Mouse (Mus musculus) megakaryocyte, embryonic 14.5 days (primary cell): ENCODE results near the gene Kcnrg. TPM values are rescaled to one million over a fixed set of nuclear protein-coding genes. Genes with fewer than 3 reads are reported as not detected.
A peak's percentile ranks its signal among the peaks of the same experiment; 100 is the strongest.
"Not testable (repeated sequence)": the region's sequence is repeated elsewhere in the genome, so short reads cannot be mapped to it uniquely, and the experiment has no call there.

Source experiments
- H3K27me3 ChIP-seq: replicated peaks from 2 replicates; pipeline ENCODE3; 2012; ENCODE audit warnings: inconsistent platforms
- H3K36me3 ChIP-seq: replicated peaks from 2 replicates; pipeline ENCODE3; 2012; ENCODE audit warnings: low read length, inconsistent platforms, mixed read lengths
- H3K4me1 ChIP-seq: 2 replicates; pipeline ENCODE4 v1.6.1; 2012; ENCODE audit warnings: inconsistent platforms
- H3K4me3 ChIP-seq: replicated peaks from 2 replicates; pipeline ENCODE3; 2012; ENCODE audit warnings: moderate library complexity, mild to moderate bottlenecking, inconsistent platforms
- H3K9me3 ChIP-seq: 2 replicates; pipeline ENCODE4 v1.6.1; 2012; ENCODE audit warnings: inconsistent platforms
- FLI1 ChIP-seq: IDR thresholded peaks from 2 replicates; pipeline ENCODE4 v1.6.1; 2012; ENCODE audit warnings: low read length, inconsistent platforms, mixed read lengths
- GATA1 ChIP-seq: IDR thresholded peaks from 3 replicates; pipeline ENCODE4 v1.6.1; 2012; ENCODE audit warnings: mixed read lengths, low read length, inconsistent platforms, borderline replicate concordance
- polyA plus RNA-seq: library from polyadenylated mRNA; stranded (reverse); fragments of >175 nt; gene quantifications from 2 replicates; pipeline ENCODE4 v1.2.3, GENCODE M21; 2012; ENCODE audit warnings: low replicate concordance; ENCODE audit not compliant: insufficient read depth

Gene Kcnrg
- polyA plus RNA-seq: not detected in 2 replicates

DNA sequence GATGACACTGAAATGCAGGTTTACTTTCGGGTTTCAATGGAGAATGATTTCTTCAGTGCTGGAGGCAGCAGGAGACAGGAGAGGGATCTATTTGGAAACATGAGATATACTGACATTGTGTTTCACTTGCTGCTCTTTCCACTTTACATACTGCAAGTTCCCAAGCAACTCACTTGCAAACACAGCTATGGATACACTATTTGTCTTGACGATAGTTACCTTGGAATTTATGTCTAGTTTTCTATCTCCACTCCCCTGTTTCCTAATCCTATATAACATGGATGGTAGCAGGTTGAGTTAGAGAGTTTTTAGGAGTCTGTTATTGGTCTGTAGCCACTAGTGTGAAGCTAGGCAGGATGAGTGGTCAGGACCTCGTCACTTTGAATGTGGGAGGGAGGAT is at the start of gene Kcnrg:
Gene Kcnrg (plus strand): TSS at position 301 of the 400 bp plus-strand sequence.
- TF ChIP-seq FLI1: no peak
- TF ChIP-seq GATA1: no peak

DNA sequence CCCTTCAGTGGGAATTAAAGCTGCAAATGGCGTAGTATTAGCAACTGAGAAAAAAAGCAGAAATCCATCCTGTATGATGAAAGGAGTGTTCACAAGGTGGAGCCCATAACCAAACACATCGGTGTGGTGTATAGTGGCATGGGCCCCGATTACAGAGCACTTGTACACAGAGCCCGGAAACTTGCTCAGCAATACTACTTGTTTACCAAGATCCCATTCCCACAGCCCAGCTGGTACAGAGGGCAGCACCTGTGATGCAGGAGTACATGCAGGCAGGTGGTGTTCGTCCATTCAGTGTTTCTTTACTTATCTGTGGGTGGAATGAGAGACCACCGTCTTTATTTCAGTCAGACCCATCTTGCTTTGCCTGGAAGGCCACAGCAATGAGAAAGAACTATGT is 48.4 kb upstream of the Kcnrg start:
- peaks cover 25% of the 10 kb centered on the region for H3K9me3 ChIP-seq
- TF ChIP-seq GATA1 (no peak), FLI1 (no peak)
- no peak overlapping the region for H3K4me3 ChIP-seq
- no peaks in the 10 kb centered on the region for H3K36me3 ChIP-seq
- H3K27me3 ChIP-seq: peaks cover 4% of the 10 kb centered on the region
- H3K4me1 ChIP-seq: peaks cover 17% of the 10 kb centered on the region

More for the DNA sequence above, at the start of gene Kcnrg:
- Histone ChIP-seq H3K36me3 (peaks cover 48% of the 10 kb centered on the region), H3K4me1 (no peaks in the 10 kb centered on the region; the same call in none of the 2 replicates), H3K4me3 (no peak within 1 kb of the TSS), H3K27me3 (no peaks in the 10 kb centered on the region), H3K9me3 (no peaks in the 10 kb centered on the region)

DNA sequence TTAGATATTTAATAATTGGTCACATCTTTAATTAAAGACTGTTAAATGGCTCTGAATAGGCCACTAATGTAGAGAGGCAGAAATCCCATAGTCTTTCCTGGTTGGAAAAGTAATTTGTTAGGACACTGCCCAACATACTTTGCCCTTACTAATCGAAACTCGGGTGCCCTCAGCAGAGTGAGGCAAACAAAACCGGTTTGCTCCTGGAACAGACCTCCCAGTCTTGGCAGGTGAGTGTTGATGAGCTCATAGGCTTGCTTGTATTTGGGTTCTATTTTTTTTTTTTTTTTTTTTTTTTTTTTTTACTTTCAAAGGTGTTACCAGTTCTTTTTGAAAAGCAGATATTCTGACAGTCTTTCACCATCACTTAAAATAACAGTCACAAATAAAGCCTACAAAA is 47.4 kb upstream of the Kcnrg start:
- no peak for TF ChIP-seq FLI1
- no peak for TF ChIP-seq GATA1
- Histone ChIP-seq H3K36me3 (no peaks in the 10 kb centered on the region), H3K4me3 (no peak overlapping the region)

DNA sequence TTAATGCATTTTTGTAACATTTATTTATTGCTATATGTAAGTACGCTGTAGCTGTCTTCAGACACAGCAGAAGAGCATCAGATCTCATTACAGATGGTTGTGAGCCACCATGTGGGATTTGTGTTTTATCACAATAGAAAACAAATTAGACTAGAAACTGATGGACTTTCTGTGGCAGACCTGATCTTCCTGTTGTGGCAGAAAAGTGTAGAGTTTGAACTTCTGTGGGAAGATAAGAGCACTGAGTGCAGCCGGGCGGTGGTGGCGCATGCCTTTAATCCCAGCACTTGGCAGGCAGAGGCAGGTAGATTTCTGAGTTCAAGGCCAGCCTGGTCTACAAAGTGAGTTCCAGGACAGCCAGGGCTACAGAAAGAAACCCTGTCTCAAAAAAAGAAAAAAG is 41.0 kb upstream of the Kcnrg start:
- not testable (repeated sequence) for H3K4me1 ChIP-seq, H3K4me3 ChIP-seq, H3K27me3 ChIP-seq, H3K36me3 ChIP-seq
- H3K9me3 ChIP-seq: peaks cover 19% of the 10 kb centered on the region

More for the DNA sequence above, 47.4 kb upstream of the Kcnrg start:
- peaks cover 4% of the 10 kb centered on the region for H3K27me3 ChIP-seq
- H3K4me1 ChIP-seq: peaks cover 13% of the 10 kb centered on the region
- peaks cover 25% of the 10 kb centered on the region for H3K9me3 ChIP-seq

DNA sequence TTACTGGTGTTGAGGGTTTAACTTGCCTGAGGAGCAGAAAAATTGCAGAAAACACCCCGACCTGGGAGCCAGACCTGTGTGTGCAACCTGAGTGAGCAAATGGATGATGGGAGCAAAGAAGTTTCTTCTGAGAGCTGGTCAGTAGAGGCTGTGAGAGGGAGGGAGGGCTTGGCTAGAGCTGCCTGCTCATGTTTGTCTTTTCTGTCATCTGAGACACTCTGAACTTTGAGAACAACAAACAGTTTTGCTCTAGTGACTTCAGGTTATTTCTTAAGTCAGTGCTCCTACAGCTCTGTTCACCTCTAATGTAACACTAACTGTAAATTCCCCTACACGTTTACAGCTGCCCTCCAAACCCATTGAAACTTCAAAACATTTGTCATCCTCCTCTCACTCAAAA is 37.9 kb upstream of the Kcnrg start:
- Histone ChIP-seq H3K4me3 (no peak overlapping the region), H3K4me1 (peaks cover 5% of the 10 kb centered on the region; the same call in 1 of the 2 replicates), H3K27me3 (peaks cover 6% of the 10 kb centered on the region), H3K36me3 (no peaks in the 10 kb centered on the region), H3K9me3 (no peaks in the 10 kb centered on the region)
- TF ChIP-seq FLI1 (no peak), GATA1 (no peak)

DNA sequence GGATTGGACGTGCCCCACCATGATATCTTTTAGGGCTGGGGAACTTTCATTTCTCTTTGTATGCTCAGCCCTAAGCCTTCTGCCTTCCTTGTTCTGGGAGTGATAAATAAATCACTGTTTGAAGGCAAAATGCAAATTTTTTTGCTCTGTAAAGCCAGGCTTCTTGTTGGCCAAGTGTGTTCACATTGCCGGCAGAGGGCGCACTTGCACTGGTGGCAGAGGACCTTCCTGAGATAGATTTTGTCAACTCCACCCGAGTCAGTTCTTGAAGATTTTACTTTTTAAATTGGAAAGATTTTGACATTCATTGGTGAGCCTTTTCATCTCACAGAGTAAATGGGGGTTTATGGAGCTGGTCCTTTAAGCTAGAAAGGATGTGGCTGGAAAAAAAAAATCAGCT is 35.9 kb upstream of the Kcnrg start:
- Histone ChIP-seq H3K36me3 (no peaks in the 10 kb centered on the region), H3K9me3 (no peaks in the 10 kb centered on the region), H3K27me3 (peaks cover 6% of the 10 kb centered on the region), H3K4me3 (peak overlapping the region; percentile 38), H3K4me1 (peaks cover 5% of the 10 kb centered on the region; the same call in 1 of the 2 replicates)
- no peak for TF ChIP-seq FLI1
- TF ChIP-seq GATA1: no peak

DNA sequence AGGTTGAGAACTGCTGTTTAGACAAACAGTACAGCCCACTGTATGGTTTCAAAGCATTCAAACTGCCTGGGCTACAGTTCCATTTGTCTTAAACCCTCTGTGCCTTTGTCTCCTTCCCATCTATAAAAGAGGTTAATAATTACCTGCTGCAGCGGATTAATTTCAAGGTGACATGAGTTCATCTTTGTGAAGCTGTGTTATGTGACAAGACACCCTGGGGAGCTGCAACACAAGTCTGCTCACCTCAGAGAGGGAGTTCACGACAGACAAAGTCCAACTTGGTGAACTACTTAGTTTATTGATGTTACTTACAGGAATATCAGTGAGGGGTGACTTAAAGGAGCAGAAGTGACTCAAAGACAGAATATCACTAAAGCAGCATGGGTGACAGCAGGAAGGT is 35.1 kb upstream of the Kcnrg start:
- Histone ChIP-seq H3K4me3 (no peak overlapping the region), H3K36me3 (no peaks in the 10 kb centered on the region), H3K9me3 (no peaks in the 10 kb centered on the region), H3K4me1 (peaks cover 5% of the 10 kb centered on the region; the same call in 1 of the 2 replicates), H3K27me3 (peaks cover 6% of the 10 kb centered on the region)
- no peak for TF ChIP-seq GATA1
- no peak for TF ChIP-seq FLI1

DNA sequence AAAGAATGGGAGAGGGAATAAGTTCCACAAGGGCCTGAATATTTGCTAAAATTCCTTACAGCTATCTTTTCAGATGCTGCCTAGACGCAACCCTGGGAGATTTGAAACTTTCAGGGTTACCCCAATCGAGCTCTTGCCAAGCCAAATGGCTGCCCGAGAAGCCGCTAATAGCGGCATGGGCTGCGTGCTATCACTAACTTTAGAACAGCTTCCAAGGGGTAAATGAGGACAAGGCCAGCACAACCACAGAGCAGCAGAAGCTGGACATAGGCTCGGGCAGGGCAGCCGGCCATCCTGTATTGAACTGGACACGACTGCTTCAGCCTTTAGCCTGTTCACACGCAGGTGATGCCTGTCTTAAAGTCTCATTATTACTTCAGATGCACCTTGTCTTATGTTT is 32.2 kb upstream of the Kcnrg start:
- Histone ChIP-seq H3K27me3 (peaks cover 6% of the 10 kb centered on the region), H3K4me1 (peaks cover 5% of the 10 kb centered on the region; the same call in 1 of the 2 replicates), H3K36me3 (no peaks in the 10 kb centered on the region), H3K9me3 (no peaks in the 10 kb centered on the region), H3K4me3 (no peak overlapping the region)
- no peak for TF ChIP-seq GATA1
- TF ChIP-seq FLI1: no peak

DNA sequence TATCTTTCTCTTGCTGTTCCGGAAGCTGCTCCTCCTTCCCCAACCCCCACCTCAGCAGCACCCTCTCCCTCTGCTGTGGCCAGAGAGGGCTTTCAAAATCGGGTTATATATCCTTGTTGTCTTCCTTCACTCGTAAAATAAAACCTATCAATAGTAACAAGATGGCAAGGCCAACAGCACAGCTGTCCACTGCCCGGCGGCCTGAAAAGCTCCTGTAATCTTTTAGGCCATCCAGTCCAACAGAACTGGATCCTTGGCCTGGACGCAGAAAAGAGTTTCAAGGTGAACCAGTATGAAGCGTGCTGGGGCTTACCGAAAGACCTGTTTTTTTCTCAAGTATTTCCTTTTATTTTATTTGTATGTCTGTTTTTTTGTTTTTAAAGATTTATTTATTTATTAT is 31.3 kb upstream of the Kcnrg start:
- Histone ChIP-seq H3K4me3 (no peak overlapping the region), H3K36me3 (no peaks in the 10 kb centered on the region), H3K4me1 (peaks cover 5% of the 10 kb centered on the region; the same call in 1 of the 2 replicates), H3K9me3 (no peaks in the 10 kb centered on the region), H3K27me3 (peaks cover 6% of the 10 kb centered on the region)
- TF ChIP-seq FLI1 (no peak), GATA1 (no peak)

DNA sequence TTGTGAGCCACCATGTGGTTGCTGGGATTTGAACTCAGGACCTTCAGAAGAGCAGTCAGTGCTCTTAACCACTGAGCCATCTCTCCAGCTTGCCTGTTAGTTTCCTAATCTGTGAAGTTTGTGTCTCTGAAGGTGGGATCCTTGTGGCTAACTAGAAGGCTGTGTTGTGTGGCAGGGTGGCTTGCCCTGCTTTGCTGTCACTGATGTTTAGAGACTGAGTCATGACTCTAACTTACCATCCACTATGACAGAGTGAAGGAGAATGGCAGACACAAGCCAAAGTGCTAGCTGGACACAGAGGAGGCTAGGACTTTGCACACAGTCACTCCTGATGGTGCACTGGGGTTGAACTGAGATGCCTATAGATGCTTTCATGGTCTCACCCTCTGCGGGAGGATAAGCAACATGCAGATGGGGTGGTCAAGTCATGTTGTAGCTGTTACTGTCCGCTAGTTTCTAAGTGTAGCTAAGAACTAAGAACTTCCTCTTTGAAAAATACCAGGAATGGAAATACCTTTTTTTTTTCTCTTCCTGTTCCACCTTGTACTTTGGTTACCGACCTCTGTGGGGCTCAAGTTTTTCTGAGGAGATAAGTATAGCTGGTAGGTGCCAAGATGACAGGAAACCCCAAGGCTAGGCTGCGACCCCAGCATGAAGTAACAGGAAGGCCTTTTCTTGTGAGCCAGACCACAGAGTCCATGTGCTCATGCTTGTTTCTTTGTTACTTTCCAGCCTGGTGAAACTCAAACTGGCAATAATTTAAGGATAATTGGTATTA is 17.8 kb upstream of the Kcnrg start:
- TF ChIP-seq GATA1 (no peak), FLI1 (no peak)
- H3K27me3 ChIP-seq: no peaks in the 10 kb centered on the region
- peak overlapping the region; percentile 25 for H3K4me3 ChIP-seq
- no peaks in the 10 kb centered on the region for H3K9me3 ChIP-seq
- peaks cover 17% of the 10 kb centered on the region for H3K4me1 ChIP-seq
- no peaks in the 10 kb centered on the region for H3K36me3 ChIP-seq
